Mouse (Mus musculus) G1E (cell line): Measurements from ENCODE around the gene Tpo. TPM values are rescaled to one million over a fixed set of nuclear protein-coding genes. Genes with fewer than 3 reads are reported as not detected.

ENCODE experiments used
- ATAC-seq: 2 replicates; pipeline ENCODE4 v1.8.0; 2016; ENCODE audit warnings: mild to moderate bottlenecking; ENCODE audit not compliant: insufficient number of reproducible peaks, poor library complexity, low FRiP score, severe bottlenecking; ENCODE audit errors: extremely low read depth
- DNase-seq: peaks from one replicate; pipeline ENCODE4 v3.0.0; 2012; ENCODE audit warnings: low spot score
- H3K27me3 ChIP-seq: 2 replicates; pipeline ENCODE4 v1.6.1; 2012; ENCODE audit warnings: mild to moderate bottlenecking, low read length, inconsistent platforms; ENCODE audit not compliant: insufficient read depth
- H3K36me3 ChIP-seq: replicated peaks from 2 replicates; pipeline ENCODE3; 2012; ENCODE audit warnings: mild to moderate bottlenecking, inconsistent platforms
- H3K4me1 ChIP-seq: 2 replicates; pipeline ENCODE4 v1.6.1; 2012; ENCODE audit warnings: low read depth, low read length, inconsistent platforms, mixed read lengths; ENCODE audit not compliant: insufficient read depth
- H3K4me3 ChIP-seq: 2 replicates; pipeline ENCODE4 v1.5.1; 2012; ENCODE audit warnings: low read depth, mild to moderate bottlenecking, inconsistent platforms, low read length, moderate library complexity, mixed read lengths
- H3K9me3 ChIP-seq: replicated peaks from 2 replicates; pipeline ENCODE4 v1.6.1; 2012; ENCODE audit warnings: inconsistent platforms
- CTCF ChIP-seq: IDR thresholded peaks from 2 replicates; pipeline ENCODE4 v1.5.1; 2012; ENCODE audit warnings: low read depth, low read length, inconsistent platforms, mixed read lengths
- GATA1 ChIP-seq: IDR thresholded peaks from 2 replicates; pipeline ENCODE4 v1.6.1; 2012; ENCODE audit warnings: borderline replicate concordance, low read length, inconsistent platforms, mixed read lengths
- GATA2 ChIP-seq: IDR thresholded peaks from 2 replicates; pipeline ENCODE4 v1.6.1; 2012; ENCODE audit warnings: low read depth, low read length, inconsistent platforms, borderline replicate concordance
- POLR2AphosphoS5 ChIP-seq: IDR thresholded peaks from 2 replicates; pipeline ENCODE4 v1.6.1; 2012; ENCODE audit warnings: low read depth, low read length, inconsistent platforms; ENCODE audit not compliant: insufficient replicate concordance
- TAL1 ChIP-seq: conservative IDR thresholded peaks from 2 replicates; pipeline ENCODE4 v1.6.1; 2012; ENCODE audit warnings: low read depth, low read length, inconsistent platforms, mixed read lengths
- polyA plus RNA-seq: library from polyadenylated mRNA; stranded (reverse); fragments of >175 nt; gene quantifications from 2 replicates; pipeline ENCODE4 v1.2.3, GENCODE M21; 2012
- total RNA-seq, 2 experiments: library from RNA; stranded (forward) in 1 of 2; stranded (reverse) in 1 of 2; fragments of 200-1000 nt in 1 of 2; fragments of >200 nt in 1 of 2; fragmentation: Nextera tagmentation in 1 of 2; gene quantifications; 2 replicates each; pipeline ENCODE4 v1.2.3; 2014 to 2017

Gene Tpo
- total and polyA plus RNA-seq, 3 experiments = 0.05 TPM; not detected in 2

DNA sequence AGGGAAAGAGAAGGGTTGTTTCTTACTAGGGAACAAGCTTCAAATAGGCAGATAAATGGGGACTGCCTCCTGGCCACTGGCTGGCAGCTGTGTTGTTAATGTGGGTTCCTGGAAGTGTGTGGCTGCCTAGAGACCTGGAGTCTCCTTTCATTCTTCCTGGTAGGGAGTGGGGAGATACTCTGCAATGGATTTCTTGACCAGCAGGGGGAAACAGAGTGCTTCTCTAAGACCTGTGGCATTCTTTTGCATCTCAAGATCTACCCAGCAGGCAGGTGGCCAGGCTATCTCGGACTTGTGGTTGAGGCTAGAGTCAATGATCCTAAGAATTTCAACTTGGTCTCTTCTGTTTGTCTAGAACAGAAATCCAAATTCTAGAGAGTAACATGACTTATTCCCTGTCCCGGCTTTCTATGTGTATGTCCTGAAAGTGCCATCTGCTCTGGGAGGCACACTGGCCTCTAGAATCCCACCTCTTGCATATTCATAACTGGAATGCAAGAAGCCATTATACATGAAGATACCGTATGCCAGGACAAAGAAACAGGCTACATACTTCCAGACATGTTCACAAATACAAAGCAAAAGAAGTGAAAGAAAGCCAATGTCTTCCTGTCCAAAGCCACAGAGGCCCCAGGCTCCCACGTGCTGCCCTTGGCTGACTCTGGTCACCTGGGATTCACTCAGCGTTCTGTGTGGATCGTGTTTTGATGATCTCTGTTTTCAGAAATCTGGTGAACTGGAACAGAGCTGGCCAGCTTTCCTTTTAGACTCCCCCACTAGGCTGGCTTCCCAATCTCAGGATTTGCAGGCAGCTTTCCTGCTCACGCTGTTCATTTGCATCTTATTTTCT is 3.6 kb downstream of the Tpo start:
- Histone ChIP-seq H3K36me3 (no peaks in the 10 kb centered on the region), H3K4me1 (no peaks in the 10 kb centered on the region), H3K4me3 (no peak overlapping the region), H3K9me3 (peaks cover 36% of the 10 kb centered on the region), H3K27me3 (no peaks in the 10 kb centered on the region)
- ATAC-seq (no peak), DNase-seq (no peak)
- no peak for TF ChIP-seq CTCF
- no peak for TF ChIP-seq GATA2
- TF ChIP-seq GATA1 = no peak
- no peak for TF ChIP-seq POLR2AphosphoS5
- no peak for TF ChIP-seq TAL1

DNA sequence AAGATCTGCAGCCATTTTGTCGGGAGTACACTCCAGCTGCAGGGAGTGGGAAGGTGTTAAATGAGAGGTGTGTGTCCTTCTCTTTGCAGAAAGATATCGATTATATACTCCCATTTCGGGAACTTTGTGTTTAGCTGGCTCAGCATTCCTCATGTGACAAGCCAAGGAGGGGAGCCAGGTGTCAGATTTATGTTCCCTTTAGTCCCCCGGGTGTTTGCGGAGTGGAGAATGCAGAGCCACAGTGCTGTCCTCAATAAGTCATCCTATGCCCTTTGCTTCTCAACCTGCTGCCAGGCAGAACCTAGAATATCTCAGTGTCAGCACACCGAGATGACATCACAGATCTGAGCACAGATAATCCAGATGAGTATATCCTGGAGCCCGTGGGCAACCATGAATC is 10.1 kb downstream of the Tpo start:
- H3K4me1 ChIP-seq = no peaks in the 10 kb centered on the region
- no peak for ATAC-seq
- no peak for DNase-seq
- H3K9me3 ChIP-seq = peaks cover 48% of the 10 kb centered on the region
- no peak overlapping the region for H3K4me3 ChIP-seq
- no peaks in the 10 kb centered on the region for H3K36me3 ChIP-seq
- no peak for TF ChIP-seq GATA1
- no peak for TF ChIP-seq TAL1
- no peaks in the 10 kb centered on the region for H3K27me3 ChIP-seq

DNA sequence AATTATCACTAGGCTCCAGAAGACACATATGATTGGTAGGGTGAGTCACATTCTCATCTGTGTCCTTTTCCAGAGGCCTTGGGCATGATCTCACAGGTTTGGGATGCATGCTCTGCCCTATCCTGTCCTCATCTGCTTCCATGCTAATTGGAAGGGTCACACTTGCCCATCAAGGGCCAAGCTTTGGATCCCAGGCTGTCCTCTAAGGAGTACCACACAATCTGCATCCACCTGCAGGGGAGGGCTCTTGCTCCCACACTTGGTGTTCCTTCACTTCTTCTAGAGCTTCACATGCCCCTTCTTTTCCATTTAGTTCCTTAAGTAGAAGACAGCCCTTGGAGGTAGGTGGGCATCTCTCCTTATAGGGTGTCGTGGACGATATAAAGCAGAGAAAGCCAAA is 20.2 kb downstream of the Tpo start:
- peaks cover 63% of the 10 kb centered on the region for H3K9me3 ChIP-seq
- no peak overlapping the region for H3K4me3 ChIP-seq
- ATAC-seq (no peak), DNase-seq (no peak)
- TF ChIP-seq POLR2AphosphoS5 (no peak), CTCF (no peak), GATA2 (no peak), TAL1 (no peak), GATA1 (no peak)
- no peaks in the 10 kb centered on the region for H3K27me3 ChIP-seq
- H3K36me3 ChIP-seq = no peaks in the 10 kb centered on the region
- H3K4me1 ChIP-seq = no peaks in the 10 kb centered on the region

DNA sequence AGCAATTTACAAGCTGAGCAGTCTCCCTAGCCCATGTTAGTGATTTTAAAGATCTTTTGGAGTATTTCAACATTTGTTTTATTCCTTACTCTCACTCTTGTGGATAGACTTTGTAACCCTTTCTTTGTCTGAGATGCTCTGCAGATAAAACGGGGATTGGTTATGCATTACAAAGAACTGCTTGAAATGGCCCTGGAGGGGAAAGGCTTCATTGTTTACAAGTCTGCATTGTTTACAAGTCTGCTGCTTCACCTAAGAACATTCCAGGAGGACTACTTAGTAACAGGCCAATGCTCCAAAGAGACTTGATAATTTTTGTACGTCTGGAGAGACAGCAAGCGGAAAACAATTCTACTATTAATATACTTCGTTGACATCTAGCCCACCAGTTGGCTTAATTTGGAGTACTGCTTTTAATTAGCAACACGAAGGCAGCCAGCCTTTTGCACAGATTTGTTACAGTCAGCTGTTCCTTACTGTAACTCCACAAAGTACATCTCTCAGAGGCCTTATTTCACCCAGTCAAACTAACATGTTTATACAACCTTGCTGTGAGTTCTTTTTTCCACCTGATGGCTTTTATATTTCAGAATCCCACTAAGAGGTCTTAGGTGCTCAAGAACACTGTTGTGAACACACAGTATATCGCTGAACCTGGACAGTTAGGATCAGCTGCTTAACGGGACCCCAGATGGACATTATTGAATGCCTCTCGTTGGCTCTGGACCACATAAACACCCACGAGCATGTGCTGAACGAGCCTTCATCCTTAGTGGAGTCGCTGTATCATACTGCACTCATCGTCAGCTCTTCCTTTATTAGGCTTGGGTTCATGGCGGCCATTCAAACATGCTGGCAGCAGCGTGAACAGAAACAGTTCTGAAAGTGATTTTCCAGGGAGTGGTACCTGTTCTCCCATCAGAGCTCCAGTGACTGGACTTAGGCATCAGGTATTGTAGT is 22.5 kb downstream of the Tpo start:
- no peak for TF ChIP-seq CTCF
- no peak for TF ChIP-seq TAL1
- TF ChIP-seq GATA2 = no peak
- no peak for TF ChIP-seq POLR2AphosphoS5
- TF ChIP-seq GATA1 = no peak
- H3K27me3 ChIP-seq = no peaks in the 10 kb centered on the region
- H3K4me1 ChIP-seq = no peaks in the 10 kb centered on the region
- DNase-seq (no peak), ATAC-seq (no peak)
- H3K4me3 ChIP-seq = no peak overlapping the region
- peaks cover 49% of the 10 kb centered on the region for H3K9me3 ChIP-seq
- no peaks in the 10 kb centered on the region for H3K36me3 ChIP-seq

DNA sequence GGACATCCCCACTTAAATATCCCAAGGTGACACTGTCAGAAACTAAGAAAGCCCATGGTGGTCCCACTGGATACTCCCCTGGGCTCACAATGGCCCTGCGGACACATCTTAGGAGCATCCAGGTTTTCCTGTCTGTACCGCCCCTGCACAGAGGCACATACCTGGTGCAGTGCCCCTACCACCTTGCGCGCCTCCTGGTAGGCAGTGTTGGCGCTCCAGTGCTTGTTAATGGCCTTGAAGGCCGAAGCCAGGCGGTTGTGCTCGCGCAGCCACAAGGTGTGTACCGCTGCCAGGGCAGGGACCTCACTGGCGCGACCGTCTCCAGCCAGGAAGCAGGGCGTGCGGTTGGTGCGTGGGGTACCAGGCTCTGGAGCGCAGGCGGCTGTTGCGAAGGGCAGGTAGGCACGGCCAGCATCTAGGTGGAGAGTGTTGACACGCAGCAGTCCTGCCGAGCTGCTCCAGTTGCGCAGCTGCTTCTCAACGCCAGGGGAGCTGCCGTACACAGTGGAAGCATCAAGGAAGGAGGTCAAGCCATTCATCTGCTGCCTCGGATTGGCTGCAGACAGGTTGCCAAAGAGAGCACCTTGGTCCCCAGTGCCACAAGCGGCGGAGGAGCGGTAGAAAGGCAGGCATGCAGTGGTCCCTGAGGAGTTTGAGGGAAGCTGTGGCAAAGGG is 29.4 kb downstream of the Tpo start:
- Histone ChIP-seq H3K4me1 (no peaks in the 10 kb centered on the region; the same call in 1 of the 2 replicates), H3K36me3 (no peaks in the 10 kb centered on the region), H3K4me3 (peak overlapping the region; percentile 48), H3K9me3 (peaks cover 54% of the 10 kb centered on the region), H3K27me3 (peaks cover 4% of the 10 kb centered on the region; the same call in 1 of the 2 replicates)
- no peak for TF ChIP-seq POLR2AphosphoS5
- ATAC-seq (no peak), DNase-seq (no peak)

DNA sequence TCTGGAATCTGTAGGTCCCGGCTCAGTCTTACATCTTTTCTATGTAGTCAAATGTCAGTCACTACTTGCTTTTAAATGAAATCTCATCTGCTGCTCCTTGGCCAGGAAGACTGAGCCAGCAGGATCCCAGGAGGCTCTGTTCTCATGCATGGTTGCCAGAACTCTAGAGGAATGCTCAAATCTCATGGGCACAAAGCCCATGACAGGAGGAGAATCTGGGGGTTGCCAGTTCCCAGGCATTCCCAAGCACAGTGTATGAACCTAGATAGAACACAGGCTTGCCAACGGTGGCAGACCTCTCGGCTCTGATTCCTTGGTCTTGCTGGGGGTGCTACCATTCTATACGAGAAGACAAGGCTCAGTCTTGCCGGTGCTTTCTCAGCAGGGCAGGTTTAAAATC is 40.3 kb downstream of the Tpo start:
- Histone ChIP-seq H3K36me3 (no peaks in the 10 kb centered on the region), H3K27me3 (no peaks in the 10 kb centered on the region), H3K9me3 (peaks cover 41% of the 10 kb centered on the region), H3K4me1 (no peaks in the 10 kb centered on the region), H3K4me3 (no peak overlapping the region)
- DNase-seq (no peak), ATAC-seq (no peak)
- TF ChIP-seq GATA2 = no peak
- no peak for TF ChIP-seq TAL1
- no peak for TF ChIP-seq CTCF
- no peak for TF ChIP-seq POLR2AphosphoS5
- no peak for TF ChIP-seq GATA1
